Mouse (Mus musculus): ENCODE data around the gene Spop. TPM values are rescaled to one million over a fixed set of nuclear protein-coding genes. Genes with fewer than 3 reads are reported as not detected.

The Spop gene
- polyA plus RNA-seq, 1 experiment from 2014 or later = 92.4 TPM

DNA sequence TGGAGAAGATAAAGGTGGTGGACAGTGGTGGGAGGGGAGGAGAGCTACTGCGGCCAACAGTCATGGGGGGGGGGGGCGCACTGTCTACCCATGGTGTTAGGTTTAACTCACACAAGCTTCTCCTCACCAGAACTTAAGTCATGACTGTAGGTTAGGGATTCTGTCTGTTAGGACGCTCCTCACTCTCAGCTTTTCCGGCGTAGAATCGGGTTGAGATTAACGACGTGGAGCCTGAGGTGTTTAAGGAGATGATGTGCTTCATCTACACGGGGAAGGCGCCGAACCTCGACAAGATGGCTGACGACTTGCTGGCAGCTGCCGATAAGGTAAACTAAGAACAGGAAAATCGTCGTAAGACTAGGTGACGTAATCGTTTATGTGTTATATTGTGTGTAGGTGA, 71.8 kb downstream of the Spop start:
- ATAC-seq (replicated peaks; ENCODE audit: low FRiP score) (no peak), DNase-seq (ENCODE audit: low spot score) (no peak)
- Histone ChIP-seq H3K4me1 (replicated peaks; ENCODE audit: control insufficient read depth, insufficient read depth, low read length) (no peaks in the 10 kb centered on the region), H3K27me3 (replicated peaks; ENCODE audit: control insufficient read depth, insufficient read depth, low read length) (no peaks in the 10 kb centered on the region), H3K9ac (ENCODE audit: low read depth, low read length) (no peak overlapping the region), H3K4me2 (no peak overlapping the region), H3K9me3 (ENCODE audit: control insufficient read depth, low read length) (no peaks in the 10 kb centered on the region), H3K4me3 (ENCODE audit: low read depth, low read length) (no peak overlapping the region), H3K36me3 (ENCODE audit: control insufficient read depth, insufficient read depth, low read length) (peaks cover 20% of the 10 kb centered on the region), H3K27ac (ENCODE audit: low read depth, low read length) (no peak overlapping the region)
- 93% methylated on average over 18 of the region's 18 CpGs for whole genome bisulfite sequencing

DNA sequence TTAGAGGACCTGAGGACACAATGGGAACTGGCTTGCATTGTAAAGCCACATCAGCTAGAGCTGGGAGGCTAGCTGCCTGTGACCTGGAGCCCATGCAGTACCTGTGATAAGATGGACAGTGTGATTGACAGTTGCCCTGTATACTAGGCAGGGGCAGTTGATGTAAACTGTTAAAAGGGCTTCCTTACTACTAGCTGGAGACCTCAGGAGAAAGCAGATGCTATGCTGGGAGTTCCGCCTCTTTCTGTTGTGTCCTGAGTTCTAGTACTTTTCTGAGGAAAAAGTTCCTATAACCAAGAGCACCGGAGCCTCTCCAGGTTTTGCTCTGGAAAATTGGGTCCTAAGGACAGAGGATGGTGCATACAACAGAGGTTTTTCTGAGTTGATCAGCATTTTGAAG, 73.4 kb downstream of the Spop start:
- Histone ChIP-seq H3K9ac (ENCODE audit: low read depth, low read length) (no peak overlapping the region), H3K27ac (ENCODE audit: low read depth, low read length) (no peak overlapping the region), H3K4me3 (ENCODE audit: low read depth, low read length) (no peak overlapping the region), H3K4me1 (replicated peaks; ENCODE audit: control insufficient read depth, insufficient read depth, low read length) (no peaks in the 10 kb centered on the region), H3K4me2 (no peak overlapping the region), H3K27me3 (replicated peaks; ENCODE audit: control insufficient read depth, insufficient read depth, low read length) (no peaks in the 10 kb centered on the region), H3K9me3 (ENCODE audit: control insufficient read depth, low read length) (no peaks in the 10 kb centered on the region), H3K36me3 (ENCODE audit: control insufficient read depth, insufficient read depth, low read length) (peaks cover 25% of the 10 kb centered on the region)
- 100% methylated on average over 2 of the region's 2 CpGs for WGBS
- DNase-seq (ENCODE audit: low spot score) (no peak), ATAC-seq (replicated peaks; ENCODE audit: low FRiP score) (no peak)

DNA sequence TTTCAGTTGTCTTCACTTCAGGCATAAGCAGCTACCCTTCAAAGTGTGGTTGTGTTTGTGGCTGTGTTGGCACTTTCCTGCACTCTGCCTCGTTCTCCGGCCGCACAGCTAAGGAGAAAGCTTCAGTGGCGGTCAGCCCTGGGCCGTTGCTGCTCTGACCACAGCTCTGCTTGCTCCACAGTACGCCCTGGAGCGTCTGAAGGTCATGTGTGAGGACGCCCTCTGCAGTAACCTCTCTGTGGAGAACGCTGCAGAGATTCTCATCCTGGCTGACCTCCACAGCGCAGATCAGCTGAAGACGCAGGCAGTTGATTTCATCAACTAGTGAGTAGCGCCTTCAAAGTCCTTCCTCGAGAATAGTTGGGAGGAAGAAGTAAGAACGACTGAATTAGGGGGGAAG, 76.2 kb downstream of the Spop start:
- Histone ChIP-seq H3K27ac (ENCODE audit: low read depth, low read length) (no peak overlapping the region), H3K9ac (ENCODE audit: low read depth, low read length) (no peak overlapping the region)
- ATAC-seq (replicated peaks; ENCODE audit: low FRiP score) = no peak

DNA sequence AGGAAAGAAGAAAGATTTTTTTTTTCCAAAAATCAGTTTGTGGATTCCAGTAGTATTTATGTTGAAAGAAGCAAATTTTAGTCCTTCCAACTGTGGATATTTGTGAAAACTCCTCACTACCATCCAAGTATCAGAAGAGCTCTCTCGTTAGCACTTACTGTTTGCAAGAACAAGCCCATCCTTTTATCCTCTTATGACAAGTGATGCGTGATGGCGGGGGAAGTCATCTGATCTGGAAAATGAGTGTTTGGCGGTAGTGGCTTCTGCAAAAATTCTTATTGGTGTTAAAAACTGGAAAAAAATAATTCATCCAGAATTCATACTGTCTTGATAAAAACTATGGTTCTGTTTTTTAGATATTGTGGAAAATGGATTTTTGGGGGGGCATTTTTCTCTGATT, 78.4 kb downstream of the Spop start:
- Histone ChIP-seq H3K36me3 (ENCODE audit: control insufficient read depth, insufficient read depth, low read length) (peaks cover 12% of the 10 kb centered on the region), H3K27me3 (replicated peaks; ENCODE audit: control insufficient read depth, insufficient read depth, low read length) (no peaks in the 10 kb centered on the region), H3K4me3 (ENCODE audit: low read depth, low read length) (no peak overlapping the region), H3K4me1 (replicated peaks; ENCODE audit: control insufficient read depth, insufficient read depth, low read length) (no peaks in the 10 kb centered on the region), H3K9ac (ENCODE audit: low read depth, low read length) (no peak overlapping the region), H3K4me2 (no peak overlapping the region), H3K9me3 (ENCODE audit: control insufficient read depth, low read length) (no peaks in the 10 kb centered on the region), H3K27ac (ENCODE audit: low read depth, low read length) (no peak overlapping the region)
- DNase-seq (ENCODE audit: low spot score) = no peak
- 89% methylated on average over 4 of the region's 4 CpGs for WGBS
- no peak for ATAC-seq (replicated peaks; ENCODE audit: low FRiP score)

More for the DNA sequence above, 76.2 kb downstream of the Spop start:
- 87% methylated on average over 14 of the region's 14 CpGs for WGBS
- Histone ChIP-seq H3K36me3 (ENCODE audit: control insufficient read depth, insufficient read depth, low read length) (peaks cover 24% of the 10 kb centered on the region), H3K4me1 (replicated peaks; ENCODE audit: control insufficient read depth, insufficient read depth, low read length) (no peaks in the 10 kb centered on the region), H3K4me3 (ENCODE audit: low read depth, low read length) (no peak overlapping the region), H3K4me2 (no peak overlapping the region), H3K9me3 (ENCODE audit: control insufficient read depth, low read length) (no peaks in the 10 kb centered on the region), H3K27me3 (replicated peaks; ENCODE audit: control insufficient read depth, insufficient read depth, low read length) (no peaks in the 10 kb centered on the region)
- no peak for DNase-seq (ENCODE audit: low spot score)

DNA sequence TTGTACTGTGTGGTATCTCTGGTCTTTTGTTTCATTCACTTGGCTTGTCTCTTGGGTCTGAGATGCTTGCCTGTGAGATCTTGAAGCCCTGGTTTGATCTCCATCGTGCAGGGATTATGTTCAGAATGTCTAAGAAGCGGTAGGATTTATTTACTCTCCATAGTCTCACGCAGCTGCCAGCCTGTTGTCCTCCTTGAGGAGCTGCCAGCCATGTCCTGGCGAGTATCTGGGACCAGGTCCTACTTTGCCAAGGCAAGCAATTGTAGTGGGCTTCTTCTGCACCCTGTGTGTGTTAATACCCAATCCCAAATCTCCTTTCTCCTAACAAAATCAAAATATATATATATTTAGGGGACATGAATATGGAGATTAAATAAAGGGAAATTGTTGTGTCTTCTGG, 79.1 kb downstream of the Spop start:
- DNase-seq (ENCODE audit: low spot score) (no peak), ATAC-seq (replicated peaks; ENCODE audit: low FRiP score) (no peak)
- Histone ChIP-seq H3K27ac (ENCODE audit: low read depth, low read length) (no peak overlapping the region), H3K36me3 (ENCODE audit: control insufficient read depth, insufficient read depth, low read length) (peaks cover 13% of the 10 kb centered on the region), H3K9me3 (ENCODE audit: control insufficient read depth, low read length) (no peaks in the 10 kb centered on the region), H3K4me1 (replicated peaks; ENCODE audit: control insufficient read depth, insufficient read depth, low read length) (no peaks in the 10 kb centered on the region), H3K4me2 (no peak overlapping the region), H3K9ac (ENCODE audit: low read depth, low read length) (no peak overlapping the region), H3K27me3 (replicated peaks; ENCODE audit: control insufficient read depth, insufficient read depth, low read length) (no peaks in the 10 kb centered on the region), H3K4me3 (ENCODE audit: low read depth, low read length) (no peak overlapping the region)
- WGBS = 90% methylated on average over 4 of the region's 4 CpGs

DNA sequence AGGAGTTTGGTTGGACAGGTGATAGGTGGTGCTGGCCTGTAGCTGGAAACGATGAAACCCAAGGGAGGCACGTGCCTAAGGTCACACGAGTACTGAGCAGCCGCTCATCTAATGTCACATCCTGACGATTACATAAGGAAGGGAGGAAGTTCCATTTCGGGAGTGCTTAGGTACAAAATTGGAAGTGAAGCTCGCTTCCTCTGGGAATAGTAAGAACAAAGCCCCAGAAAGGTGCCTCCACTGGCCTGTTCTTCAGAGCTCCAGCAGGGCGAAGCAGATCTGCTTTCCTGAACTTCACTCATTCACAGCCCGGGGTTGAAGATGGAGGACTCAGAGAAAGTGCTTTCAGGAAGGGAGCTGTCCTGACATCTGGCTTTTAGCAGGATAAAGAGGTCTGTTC, 80.1 kb downstream of the Spop start:
- Histone ChIP-seq H3K27me3 (replicated peaks; ENCODE audit: control insufficient read depth, insufficient read depth, low read length) (no peaks in the 10 kb centered on the region), H3K4me1 (replicated peaks; ENCODE audit: control insufficient read depth, insufficient read depth, low read length) (no peaks in the 10 kb centered on the region), H3K27ac (ENCODE audit: low read depth, low read length) (no peak overlapping the region), H3K9ac (ENCODE audit: low read depth, low read length) (no peak overlapping the region), H3K36me3 (ENCODE audit: control insufficient read depth, insufficient read depth, low read length) (peaks cover 13% of the 10 kb centered on the region), H3K9me3 (ENCODE audit: control insufficient read depth, low read length) (no peaks in the 10 kb centered on the region), H3K4me2 (no peak overlapping the region), H3K4me3 (ENCODE audit: low read depth, low read length) (no peak overlapping the region)
- no peak for ATAC-seq (replicated peaks; ENCODE audit: low FRiP score)
- DNase-seq (ENCODE audit: low spot score) = no peak
- 87% methylated on average over 9 of the region's 9 CpGs for WGBS

DNA sequence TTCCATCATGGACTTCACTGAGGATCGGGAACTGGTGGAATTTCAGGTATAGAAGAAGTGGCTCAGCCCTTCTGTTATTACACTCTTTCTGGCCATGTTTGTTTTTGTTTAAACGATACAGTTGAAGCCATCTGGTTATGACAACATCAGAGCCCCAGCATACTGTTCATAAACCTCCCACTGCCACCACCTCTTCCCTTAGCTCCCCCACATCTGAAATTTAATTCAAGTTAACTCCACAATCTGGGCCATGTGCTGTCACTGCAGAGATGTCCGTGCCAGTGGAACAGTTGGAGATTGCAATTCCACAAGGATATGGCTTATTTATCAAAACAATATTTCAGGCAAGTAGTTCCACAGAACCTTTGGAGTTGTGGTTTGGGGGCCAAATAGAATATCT, 80.5 kb downstream of the Spop start:
- no peaks in the 10 kb centered on the region for H3K4me1 ChIP-seq (replicated peaks; ENCODE audit: control insufficient read depth, insufficient read depth, low read length)
- no peak overlapping the region for H3K4me2 ChIP-seq
- ATAC-seq (replicated peaks; ENCODE audit: low FRiP score) = no peak
- no peak for DNase-seq (ENCODE audit: low spot score)
- peaks cover 13% of the 10 kb centered on the region for H3K36me3 ChIP-seq (ENCODE audit: control insufficient read depth, insufficient read depth, low read length)
- H3K9ac ChIP-seq (ENCODE audit: low read depth, low read length) = no peak overlapping the region
- H3K4me3 ChIP-seq (ENCODE audit: low read depth, low read length) = no peak overlapping the region
- no peak overlapping the region for H3K27ac ChIP-seq (ENCODE audit: low read depth, low read length)
- H3K27me3 ChIP-seq (replicated peaks; ENCODE audit: control insufficient read depth, insufficient read depth, low read length) = no peaks in the 10 kb centered on the region
- no peaks in the 10 kb centered on the region for H3K9me3 ChIP-seq (ENCODE audit: control insufficient read depth, low read length)
- 92% methylated on average over 3 of the region's 3 CpGs for WGBS

DNA sequence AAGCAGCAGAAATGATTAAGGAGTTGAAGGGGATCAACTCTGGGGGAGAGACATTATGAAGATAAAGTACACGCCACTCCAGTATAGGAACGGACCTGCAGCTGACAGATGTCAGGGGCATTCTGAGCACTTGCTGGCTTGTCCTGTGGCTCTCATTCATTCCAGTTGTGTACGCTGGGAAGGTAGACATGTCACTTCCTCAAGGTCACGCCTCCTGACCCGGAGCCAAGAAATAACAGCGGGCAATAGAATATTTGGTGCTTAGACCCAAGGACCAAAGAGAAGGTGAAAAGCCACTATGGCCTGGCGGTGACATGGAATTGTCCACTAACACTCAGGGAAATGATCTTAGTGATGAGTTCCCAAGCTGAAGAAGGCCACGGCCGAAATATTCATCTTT, 82.0 kb downstream of the Spop start:
- H3K27me3 ChIP-seq (replicated peaks; ENCODE audit: control insufficient read depth, insufficient read depth, low read length) = no peaks in the 10 kb centered on the region
- no peak for DNase-seq (ENCODE audit: low spot score)
- ATAC-seq (replicated peaks; ENCODE audit: low FRiP score) = no peak

DNA sequence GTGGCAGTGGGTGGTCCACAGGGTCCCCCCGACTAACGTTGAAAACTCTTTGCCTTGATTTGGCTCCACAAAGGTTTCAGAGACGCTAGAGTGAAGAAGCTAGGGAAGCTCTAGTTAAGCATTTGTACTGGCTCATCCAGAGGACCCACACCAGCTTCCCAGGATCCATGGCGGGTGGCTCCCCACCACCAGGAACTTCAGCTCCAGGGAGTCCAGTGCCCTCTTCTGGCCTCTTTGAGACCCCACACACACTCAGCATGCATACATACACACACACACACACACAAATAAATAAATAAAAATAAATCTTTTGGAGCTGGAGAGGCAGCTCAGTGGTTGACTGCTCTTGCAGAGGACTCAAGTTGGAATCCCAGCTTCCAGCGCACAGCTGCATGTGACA, 84.0 kb downstream of the Spop start:
- H3K36me3 ChIP-seq (ENCODE audit: control insufficient read depth, insufficient read depth, low read length) = peaks cover 4% of the 10 kb centered on the region
- no peak for ATAC-seq (replicated peaks; ENCODE audit: low FRiP score)
- H3K4me3 ChIP-seq (ENCODE audit: low read depth, low read length) = no peak overlapping the region
- WGBS = 87% methylated on average over 5 of the region's 5 CpGs
- H3K27ac ChIP-seq (ENCODE audit: low read depth, low read length) = no peak overlapping the region
- no peak overlapping the region for H3K4me2 ChIP-seq
- no peaks in the 10 kb centered on the region for H3K4me1 ChIP-seq (replicated peaks; ENCODE audit: control insufficient read depth, insufficient read depth, low read length)
- no peaks in the 10 kb centered on the region for H3K9me3 ChIP-seq (ENCODE audit: control insufficient read depth, low read length)
- no peak overlapping the region for H3K9ac ChIP-seq (ENCODE audit: low read depth, low read length)
- DNase-seq (ENCODE audit: low spot score) = no peak
- no peaks in the 10 kb centered on the region for H3K27me3 ChIP-seq (replicated peaks; ENCODE audit: control insufficient read depth, insufficient read depth, low read length)

More for the DNA sequence above, 82.0 kb downstream of the Spop start:
- 89% methylated on average over 9 of the region's 9 CpGs for WGBS
- Histone ChIP-seq H3K36me3 (ENCODE audit: control insufficient read depth, insufficient read depth, low read length) (peaks cover 9% of the 10 kb centered on the region), H3K9ac (ENCODE audit: low read depth, low read length) (no peak overlapping the region), H3K27ac (ENCODE audit: low read depth, low read length) (no peak overlapping the region), H3K9me3 (ENCODE audit: control insufficient read depth, low read length) (no peaks in the 10 kb centered on the region), H3K4me2 (no peak overlapping the region), H3K4me3 (ENCODE audit: low read depth, low read length) (no peak overlapping the region), H3K4me1 (replicated peaks; ENCODE audit: control insufficient read depth, insufficient read depth, low read length) (no peaks in the 10 kb centered on the region)
